Mouse (Mus musculus) forebrain, embryonic 16.5 days (tissue): Measurements from ENCODE around the gene Atp6v0c. TPM values are rescaled to one million over a fixed set of nuclear protein-coding genes. Genes with fewer than 3 reads are reported as not detected.
A peak's percentile ranks its signal among the peaks of the same experiment; 100 is the strongest.

Experiments used
- ATAC-seq: fragments of 200-750 bp; cut with Nextera tagmentation; 2 replicates; pipeline ENCODE4 v1.8.0; 2017; ENCODE audit warnings: mild to moderate bottlenecking, moderate library complexity
- H3K27ac ChIP-seq: fragments of 300-500 bp; sonication (generic); 2 replicates; pipeline ENCODE4 v1.5.1; 2014; ENCODE audit warnings: low read length, control low read depth
- H3K27me3 ChIP-seq: fragments of 300-500 bp; sonication (generic); replicated peaks from 2 replicates; pipeline ENCODE4 v1.6.1; 2014; ENCODE audit warnings: low read length; ENCODE audit not compliant: control insufficient read depth, insufficient read depth
- H3K36me3 ChIP-seq: fragments of 300-500 bp; sonication (generic); 2 replicates; pipeline ENCODE4 v1.6.1; 2014; ENCODE audit not compliant: control insufficient read depth, insufficient read depth
- H3K4me1 ChIP-seq: fragments of 300-500 bp; sonication (generic); replicated peaks from 2 replicates; pipeline ENCODE4 v1.6.1; 2014; ENCODE audit warnings: low read length; ENCODE audit not compliant: control insufficient read depth, insufficient read depth
- H3K4me2 ChIP-seq: fragments of 300-500 bp; sonication (generic); 2 replicates; pipeline ENCODE4 v1.6.1; 2014; ENCODE audit warnings: mild to moderate bottlenecking, low read length, control low read depth
- H3K4me3 ChIP-seq: fragments of 300-500 bp; sonication (generic); replicated peaks from 2 replicates; pipeline ENCODE4 v1.5.1; 2014; ENCODE audit warnings: mild to moderate bottlenecking, low read length, control low read depth
- H3K9ac ChIP-seq: fragments of 300-500 bp; sonication (generic); replicated peaks from 2 replicates; pipeline ENCODE4 v1.6.1; 2014; ENCODE audit warnings: low read depth, low read length, control low read depth
- H3K9me3 ChIP-seq: fragments of 300-500 bp; sonication (generic); 2 replicates; pipeline ENCODE4 v1.6.1; 2016; ENCODE audit warnings: low read length; ENCODE audit not compliant: control insufficient read depth
- WGBS: fragments of 180-500 bp; shearing (Covaris S2); extraction: QIAGEN DNeasy Blood & Tissue Kit; methylation state at CpG from one replicate; pipeline ENCODE4 v1.1.7; 2014; 5-methylcytosine and 5-hydroxymethylcytosine counted together
- polyA plus RNA-seq: library from polyadenylated mRNA; unstranded; fragments of >200 nt; fragmentation: Nextera tagmentation; extraction: Ambion mirVana; gene quantifications from 2 replicates; pipeline ENCODE4 v1.2.1, GENCODE M21; 2015

The Atp6v0c gene
- polyA plus RNA-seq, 1 experiment from 2014 or later: 1,064 TPM

DNA sequence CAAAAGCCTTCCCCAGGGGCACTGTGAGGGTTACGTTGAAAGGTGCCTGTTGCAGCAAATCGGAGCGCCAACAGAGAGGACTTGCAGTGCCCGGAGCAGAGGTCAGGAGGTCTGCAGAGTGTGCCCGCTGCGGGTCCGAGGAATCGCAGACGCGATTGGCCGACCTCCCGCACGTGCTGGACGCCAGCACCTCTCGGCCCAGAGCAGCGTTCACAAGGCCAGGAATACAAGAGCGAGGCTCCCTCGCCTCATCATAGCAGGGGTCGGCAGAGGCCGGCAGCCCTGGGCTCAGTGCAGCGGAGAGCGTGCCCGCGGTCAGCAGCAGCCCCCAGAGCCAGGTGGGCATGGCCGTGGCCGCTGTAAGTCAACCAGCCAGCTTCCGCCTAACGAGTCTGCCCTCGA lies 39.1 kb upstream of the Atp6v0c start:
- Histone ChIP-seq H3K9me3 (no peaks in the 10 kb centered on the region), H3K36me3 (no peaks in the 10 kb centered on the region), H3K4me1 (peaks cover 73% of the 10 kb centered on the region), H3K4me2 (peak overlapping the region; percentile 96), H3K4me3 (peak overlapping the region; percentile 54), H3K9ac (peak overlapping the region; percentile 78), H3K27ac (peak overlapping the region; percentile 59), H3K27me3 (peaks cover 8% of the 10 kb centered on the region; the same call in 1 of the 2 replicates)
- WGBS: 2% methylated on average over 29 of the region's 29 CpGs
- ATAC-seq: no peak

DNA sequence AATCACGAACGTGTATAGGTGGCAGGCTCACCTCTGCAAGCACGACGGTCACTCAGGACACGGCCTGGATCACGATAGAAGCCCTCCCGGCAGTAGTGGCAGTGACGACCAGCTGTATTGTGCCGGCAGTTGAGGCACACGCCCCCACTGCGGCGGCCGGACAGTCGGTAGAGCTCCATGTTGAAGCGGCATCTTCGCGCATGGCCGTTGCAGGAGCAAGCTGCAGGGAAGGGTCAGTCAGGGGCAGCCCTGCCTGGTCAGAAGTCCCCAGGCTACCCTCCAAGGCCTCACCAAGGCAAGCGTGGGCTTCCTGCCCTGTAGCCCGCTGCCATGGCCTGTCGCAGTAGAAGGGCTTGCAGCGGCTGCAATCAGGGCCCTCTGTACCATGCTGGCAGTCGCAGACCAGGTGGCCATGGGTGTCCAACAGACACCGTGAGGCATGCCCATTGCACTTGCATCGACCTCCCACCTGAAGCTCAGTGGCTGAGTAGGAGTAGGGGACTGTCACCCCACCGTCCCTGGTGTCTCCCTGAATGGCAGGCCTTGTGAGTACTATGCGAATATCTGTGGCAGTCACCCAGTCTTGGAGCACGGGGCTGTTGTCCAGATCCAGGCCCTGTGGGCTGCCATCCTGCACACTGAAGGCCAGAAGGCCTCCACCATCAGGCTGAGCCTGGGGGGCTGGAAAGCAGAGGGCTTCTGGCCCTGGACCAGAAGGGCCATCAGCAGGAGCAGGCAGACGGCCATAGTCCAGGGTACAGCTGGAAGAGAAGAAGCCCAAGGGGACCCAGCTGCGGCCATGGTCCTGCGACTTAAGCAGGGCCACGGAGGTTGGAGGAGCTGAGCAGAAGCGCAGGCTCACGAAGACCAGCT lies 38.5 kb upstream of the Atp6v0c start:
- H3K36me3 ChIP-seq: no peaks in the 10 kb centered on the region
- WGBS: 64% methylated on average over 34 of the region's 34 CpGs
- no peak for ATAC-seq
- peaks cover 8% of the 10 kb centered on the region; the same call in 1 of the 2 replicates for H3K27me3 ChIP-seq
- H3K27ac ChIP-seq: no peak overlapping the region
- no peaks in the 10 kb centered on the region for H3K9me3 ChIP-seq
- peak overlapping the region; percentile 96 for H3K4me2 ChIP-seq
- H3K4me3 ChIP-seq: peak overlapping the region; percentile 54
- H3K9ac ChIP-seq: peak overlapping the region; percentile 78
- H3K4me1 ChIP-seq: peaks cover 77% of the 10 kb centered on the region

DNA sequence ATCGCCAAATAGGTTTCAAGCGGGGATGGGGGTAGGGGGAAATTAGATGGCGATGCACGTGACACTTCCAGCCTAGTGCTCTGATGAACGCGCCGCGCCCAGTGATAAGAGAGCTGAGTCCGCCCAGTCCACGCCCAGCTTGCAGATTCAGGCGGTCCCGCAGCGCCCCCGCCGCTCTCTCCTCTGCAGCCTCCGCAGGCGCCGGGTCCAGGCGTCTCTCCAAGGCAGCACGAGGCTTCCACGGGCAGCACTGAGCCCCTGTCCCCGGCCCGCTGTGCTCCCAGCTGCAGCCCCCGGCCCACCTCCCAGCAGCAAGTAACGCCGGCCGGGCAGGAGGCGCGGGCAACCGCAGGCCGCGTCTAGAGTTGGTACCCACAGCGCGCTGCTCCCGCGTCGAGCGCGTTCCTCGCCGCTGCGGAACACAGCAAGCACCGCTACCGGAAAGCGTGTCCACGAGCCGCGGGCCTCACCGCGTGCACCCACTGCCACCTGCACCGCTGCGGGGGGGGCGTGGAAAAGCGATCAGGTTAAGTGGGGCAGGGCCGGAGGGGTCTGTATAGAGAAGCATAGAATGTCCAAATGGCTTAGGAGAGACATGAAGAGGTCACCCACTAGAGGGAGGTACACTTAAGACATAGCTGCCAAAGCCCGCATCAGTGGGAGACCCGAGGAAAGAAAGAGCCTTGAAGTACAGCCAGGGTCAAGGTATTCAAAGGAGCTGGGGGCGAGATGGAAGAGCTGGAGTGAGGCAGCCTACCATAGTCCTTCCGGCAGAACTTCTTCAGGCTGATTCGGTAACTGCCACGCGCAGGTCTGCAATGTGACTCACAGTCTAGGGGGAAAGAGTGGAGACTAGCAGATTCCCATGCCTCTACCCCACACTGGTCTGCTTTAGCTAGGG lies 37.2 kb upstream of the Atp6v0c start:
- Histone ChIP-seq H3K9ac (peak overlapping the region; percentile 68), H3K36me3 (no peaks in the 10 kb centered on the region), H3K4me1 (peaks cover 75% of the 10 kb centered on the region), H3K4me2 (peak overlapping the region; percentile 96), H3K27me3 (peaks cover 8% of the 10 kb centered on the region; the same call in 1 of the 2 replicates), H3K9me3 (no peaks in the 10 kb centered on the region), H3K4me3 (peak overlapping the region; percentile 85), H3K27ac (peak overlapping the region; percentile 44)
- ATAC-seq: peak; percentile 25
- WGBS: 5% methylated on average over 59 of the region's 62 CpGs

DNA sequence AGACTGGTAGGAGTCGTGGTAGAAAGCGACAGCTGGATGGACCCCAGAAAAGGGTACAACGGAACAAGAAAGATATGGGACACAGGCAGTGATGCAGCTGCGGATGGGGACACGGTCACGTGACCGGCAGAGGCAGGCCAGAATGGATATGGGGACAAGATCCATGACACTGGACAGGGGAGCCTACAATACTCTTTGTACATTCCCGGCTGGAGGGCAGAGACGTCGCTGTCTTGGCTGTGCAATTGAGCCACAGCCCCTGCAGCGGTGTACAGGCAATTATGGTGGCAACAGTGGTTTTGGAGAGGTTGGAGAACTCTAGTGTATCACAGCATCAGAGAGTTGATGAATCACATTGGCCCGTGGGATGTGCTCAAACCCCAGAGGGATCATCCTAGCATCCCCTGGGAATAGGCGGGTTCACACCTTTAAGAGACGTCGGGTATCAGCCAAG lies 36.4 kb upstream of the Atp6v0c start:
- H3K27me3 ChIP-seq: peaks cover 8% of the 10 kb centered on the region; the same call in 1 of the 2 replicates
- H3K4me2 ChIP-seq: peak overlapping the region; percentile 96
- peaks cover 69% of the 10 kb centered on the region for H3K4me1 ChIP-seq
- peak overlapping the region; percentile 68 for H3K9ac ChIP-seq
- H3K27ac ChIP-seq: peak overlapping the region; percentile 62
- no peaks in the 10 kb centered on the region for H3K36me3 ChIP-seq
- peak overlapping the region; percentile 85 for H3K4me3 ChIP-seq
- peak; percentile 11 for ATAC-seq
- no peaks in the 10 kb centered on the region for H3K9me3 ChIP-seq
- WGBS: 7% methylated on average over 15 of the region's 15 CpGs

DNA sequence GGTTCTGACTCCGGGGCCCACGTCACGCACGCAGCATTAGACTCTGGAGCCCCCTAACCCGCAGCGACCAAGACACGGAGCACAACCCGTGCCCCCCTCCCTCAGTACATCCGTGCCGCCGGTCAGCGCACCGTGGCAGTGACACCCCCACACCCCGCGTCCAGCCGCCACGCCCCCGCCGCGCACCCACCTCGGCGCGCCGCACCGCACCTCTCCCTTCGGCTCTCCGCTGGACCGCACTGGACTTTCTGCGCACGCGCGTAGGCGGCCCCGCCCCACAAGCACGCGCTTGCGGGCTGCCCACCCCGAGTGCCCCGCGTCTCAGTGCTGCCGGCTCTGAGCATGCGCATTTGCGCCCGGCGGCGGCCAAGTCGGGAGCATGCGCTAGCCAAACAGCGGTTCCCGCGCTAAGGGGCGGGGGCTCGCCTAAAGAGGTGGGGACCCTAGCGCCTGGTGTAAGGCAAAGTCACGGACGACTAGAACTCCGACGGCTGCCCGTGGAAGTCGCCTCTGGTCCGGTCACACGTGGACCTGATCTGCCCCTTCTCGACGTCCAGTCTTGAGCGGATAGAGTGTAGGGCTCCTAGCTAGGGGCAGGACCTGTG lies 35.9 kb upstream of the Atp6v0c start, which contains the start of gene Tbc1d24:
Gene Tbc1d24, minus strand, starts transcription at position 279 of the 605 bp plus-strand sequence.
- peak; percentile 79 for ATAC-seq
- Histone ChIP-seq H3K4me1 (peaks cover 70% of the 10 kb centered on the region), H3K36me3 (no peaks in the 10 kb centered on the region), H3K27me3 (peaks cover 8% of the 10 kb centered on the region; the same call in 1 of the 2 replicates), H3K9ac (peak within 1 kb of the TSS; percentile 87), H3K4me2 (peak within 1 kb of the TSS; percentile 96), H3K4me3 (peak within 1 kb of the TSS; percentile 85), H3K27ac (peak within 1 kb of the TSS; percentile 62), H3K9me3 (no peaks in the 10 kb centered on the region)
- WGBS: under 1% methylated on average over 63 of the region's 65 CpGs

DNA sequence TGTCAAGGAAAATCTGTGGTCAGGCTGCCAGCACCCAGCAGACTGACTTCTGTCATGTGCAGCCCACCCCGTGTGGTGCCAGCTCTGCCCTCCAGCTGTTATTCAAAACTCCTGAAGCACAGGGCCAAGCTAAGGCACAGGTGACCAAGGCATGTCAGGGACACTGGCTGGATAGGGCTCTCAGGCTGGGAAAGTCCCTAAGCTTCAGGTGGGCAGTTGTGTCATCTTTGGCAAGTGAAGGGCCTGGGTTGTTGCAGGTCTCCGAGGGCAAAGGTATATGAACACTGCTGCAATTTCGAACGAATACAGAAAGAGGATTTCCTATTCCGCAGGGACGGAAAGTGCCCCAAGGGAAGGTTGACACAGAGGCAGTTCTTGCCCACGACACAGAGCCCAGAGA lies 35.3 kb upstream of the Atp6v0c start:
- 5% methylated on average over 7 of the region's 7 CpGs for WGBS

DNA sequence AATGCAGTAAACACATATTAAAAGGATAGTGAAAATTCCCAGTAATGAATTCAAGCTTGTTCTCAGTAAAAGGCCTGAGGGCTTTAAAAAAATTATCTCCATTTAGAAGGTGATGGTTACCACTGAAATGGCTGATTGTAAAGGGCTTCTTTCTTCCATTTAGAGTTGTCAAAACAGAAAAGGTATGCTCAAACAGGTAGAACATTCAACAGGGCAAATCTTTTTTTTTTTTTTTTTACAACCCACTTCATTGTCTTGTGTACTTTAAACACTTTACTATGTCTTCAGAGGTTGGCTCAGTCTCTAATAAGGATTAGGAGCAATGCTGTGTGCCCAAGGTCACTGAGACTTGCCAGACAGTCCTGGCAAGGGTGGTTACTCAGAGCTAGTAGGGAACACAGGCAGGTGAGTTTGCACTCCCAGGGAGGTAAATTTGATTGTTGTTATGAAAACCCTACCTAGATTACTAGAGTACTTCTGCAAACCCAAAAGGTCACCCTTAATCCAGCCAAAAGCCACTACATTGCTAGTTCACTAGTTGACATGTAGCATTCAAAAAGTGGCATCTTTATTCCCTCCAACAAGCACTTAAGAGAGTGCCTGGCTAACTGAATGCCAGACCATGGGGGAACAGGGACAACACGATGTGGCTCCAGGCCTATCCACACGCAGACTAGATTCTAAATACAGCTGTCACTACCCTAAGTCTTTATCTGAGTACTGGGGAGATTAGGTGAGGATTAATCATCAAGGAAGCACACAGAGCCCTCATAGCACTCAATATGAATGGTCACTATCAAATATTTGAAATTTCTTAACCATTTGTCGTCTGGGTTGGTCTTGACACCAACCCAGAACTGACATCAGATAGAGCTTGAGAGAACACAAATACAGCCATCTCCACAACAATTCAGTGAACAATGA lies 34.4 kb upstream of the Atp6v0c start:
- no peaks in the 10 kb centered on the region for H3K36me3 ChIP-seq
- H3K4me1 ChIP-seq: peaks cover 72% of the 10 kb centered on the region
- H3K4me2 ChIP-seq: peak overlapping the region; percentile 96
- 72% methylated on average over 3 of the region's 3 CpGs for WGBS
- no peak overlapping the region for H3K27ac ChIP-seq
- ATAC-seq: no peak
- no peaks in the 10 kb centered on the region for H3K9me3 ChIP-seq
- no peak overlapping the region for H3K4me3 ChIP-seq
- H3K27me3 ChIP-seq: peaks cover 8% of the 10 kb centered on the region; the same call in 1 of the 2 replicates
- H3K9ac ChIP-seq: no peak overlapping the region

More for the DNA sequence above, 35.3 kb upstream of the Atp6v0c start:
- Histone ChIP-seq H3K4me2 (peak overlapping the region; percentile 96), H3K9me3 (no peaks in the 10 kb centered on the region), H3K27ac (no peak overlapping the region), H3K9ac (peak overlapping the region; percentile 87), H3K36me3 (no peaks in the 10 kb centered on the region), H3K4me3 (peak overlapping the region; percentile 85), H3K4me1 (peaks cover 75% of the 10 kb centered on the region), H3K27me3 (peaks cover 8% of the 10 kb centered on the region; the same call in 1 of the 2 replicates)
- no peak for ATAC-seq

DNA sequence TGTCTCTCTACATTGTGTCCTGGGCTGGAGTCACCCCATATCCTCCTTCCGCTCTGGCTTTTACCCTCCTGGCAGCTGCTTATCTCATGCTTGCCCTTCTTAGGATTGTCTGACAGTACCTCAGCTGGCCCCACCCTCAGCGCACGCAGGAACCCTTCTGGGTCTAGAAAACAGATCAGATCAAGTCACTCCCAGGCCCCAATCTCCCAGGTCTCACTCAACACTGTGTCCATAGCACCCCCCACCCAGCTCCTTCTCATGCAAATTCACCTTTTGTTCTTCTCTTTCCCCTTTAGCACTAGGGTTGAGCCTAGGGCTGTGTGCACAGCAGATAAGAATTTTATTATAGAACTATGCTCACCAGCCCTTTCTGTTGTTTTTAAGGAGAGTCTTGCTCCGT lies 33.6 kb upstream of the Atp6v0c start:
- Histone ChIP-seq H3K4me2 (peak overlapping the region; percentile 25), H3K4me3 (no peak overlapping the region), H3K9ac (0 out of 2 replicates have a peak overlapping the region, but pooled peaks have one; percentile 8), H3K36me3 (no peaks in the 10 kb centered on the region), H3K4me1 (peaks cover 64% of the 10 kb centered on the region), H3K27ac (no peak overlapping the region), H3K9me3 (no peaks in the 10 kb centered on the region), H3K27me3 (peaks cover 7% of the 10 kb centered on the region; the same call in 1 of the 2 replicates)
- ATAC-seq: no peak
- 48% methylated on average over 4 of the region's 4 CpGs for WGBS
